Mouse (Mus musculus) telencephalon, adult 2 months (tissue): ENCODE measurements around the gene Nhlh1.

Experiments used
- DNase-seq: peaks from one replicate; pipeline ENCODE4 v3.0.0-alpha.2; 2011; ENCODE audit warnings: low read depth, low spot score

Nhlh1 gene

DNA sequence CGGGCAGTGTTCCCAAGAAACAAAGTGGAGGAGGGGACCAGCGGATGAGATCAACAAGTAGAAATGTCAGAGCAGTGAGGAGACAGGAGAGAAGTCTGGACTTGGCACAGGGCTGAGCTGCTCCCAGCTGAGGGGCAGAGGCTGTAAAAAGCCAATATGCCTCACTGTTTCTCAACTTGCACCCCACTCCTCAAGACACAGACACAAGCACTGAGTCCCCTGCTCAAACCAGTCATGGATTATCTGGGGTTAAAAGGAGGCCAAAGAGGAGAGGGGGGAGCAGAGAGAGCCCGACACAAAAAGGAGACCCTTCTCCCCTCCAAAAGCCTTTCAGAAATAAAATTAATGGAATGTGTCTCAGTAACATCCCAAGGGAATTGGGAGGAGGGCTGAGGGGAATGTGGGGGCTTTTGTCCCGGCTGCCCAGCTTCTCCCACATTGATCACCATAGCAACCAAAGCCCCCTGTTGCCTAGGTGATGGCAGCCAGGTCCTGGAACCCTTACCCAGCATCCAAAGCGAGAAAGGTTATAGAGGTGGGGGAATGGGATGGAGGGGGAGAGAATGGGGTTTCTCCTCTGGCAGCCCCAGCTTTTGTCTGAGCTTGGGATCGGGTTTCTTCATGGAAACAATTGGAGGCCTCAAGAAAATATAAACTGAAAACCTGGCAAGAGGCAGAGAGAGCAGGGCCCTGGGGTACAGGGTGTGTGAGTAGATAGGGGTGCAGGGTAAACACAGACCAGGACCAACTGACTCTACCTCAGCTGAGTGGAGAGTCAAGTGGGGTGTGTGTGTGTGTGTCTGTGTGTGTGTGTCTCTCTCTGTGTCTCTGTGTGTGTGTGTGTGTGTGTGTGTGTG lies 40.5 kb downstream of the Nhlh1 start:
- no peak for DNase-seq

DNA sequence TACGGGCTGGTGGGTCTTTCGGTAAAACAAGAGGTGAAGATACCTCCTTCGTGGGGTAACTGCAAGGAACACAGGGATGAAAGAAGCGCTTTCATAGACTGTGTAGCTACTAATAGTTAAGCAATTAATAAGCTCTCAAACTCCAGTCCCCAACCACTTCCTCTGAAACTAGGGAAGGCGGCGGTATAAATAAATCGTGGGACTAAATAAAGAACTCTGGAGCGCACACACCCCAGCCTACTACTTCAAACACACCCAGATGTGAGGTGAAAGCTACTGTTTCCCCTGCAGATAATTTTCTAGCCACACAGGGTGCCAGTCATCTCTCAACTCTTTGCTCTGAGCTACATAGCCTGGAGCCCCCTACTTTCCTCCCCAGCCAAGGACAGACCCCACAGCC lies 41.3 kb downstream of the Nhlh1 start:
- DNase-seq = peak; percentile 48

DNA sequence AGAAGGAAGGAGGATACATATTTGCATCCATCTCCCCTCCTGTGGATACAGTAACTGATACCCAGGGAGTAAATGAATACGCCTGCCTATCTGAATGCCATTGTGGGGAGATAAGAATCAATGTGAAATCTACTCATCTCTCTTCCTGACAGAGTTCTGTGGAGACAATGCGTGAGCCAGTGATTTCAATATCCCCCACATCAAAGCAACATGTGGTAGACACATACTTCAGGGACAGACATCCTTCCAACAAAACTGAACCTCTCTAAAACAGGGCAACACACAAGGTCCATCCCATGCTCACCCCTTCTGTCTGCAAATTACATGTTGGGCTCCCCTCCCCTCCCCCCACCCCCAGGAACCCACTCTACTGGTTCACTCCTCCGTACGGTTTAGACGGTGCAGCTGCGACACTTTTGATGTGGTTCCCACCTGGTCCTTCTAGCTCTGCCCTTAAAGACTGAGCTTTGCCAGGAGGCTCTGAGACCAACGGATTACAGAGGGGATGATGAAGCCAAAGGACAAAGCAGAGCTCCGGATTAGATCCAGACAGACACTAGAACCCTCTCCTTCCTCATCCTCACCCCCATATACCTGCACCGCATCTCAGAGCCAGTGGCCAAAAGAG lies 41.9 kb downstream of the Nhlh1 start:
- DNase-seq = no peak

DNA sequence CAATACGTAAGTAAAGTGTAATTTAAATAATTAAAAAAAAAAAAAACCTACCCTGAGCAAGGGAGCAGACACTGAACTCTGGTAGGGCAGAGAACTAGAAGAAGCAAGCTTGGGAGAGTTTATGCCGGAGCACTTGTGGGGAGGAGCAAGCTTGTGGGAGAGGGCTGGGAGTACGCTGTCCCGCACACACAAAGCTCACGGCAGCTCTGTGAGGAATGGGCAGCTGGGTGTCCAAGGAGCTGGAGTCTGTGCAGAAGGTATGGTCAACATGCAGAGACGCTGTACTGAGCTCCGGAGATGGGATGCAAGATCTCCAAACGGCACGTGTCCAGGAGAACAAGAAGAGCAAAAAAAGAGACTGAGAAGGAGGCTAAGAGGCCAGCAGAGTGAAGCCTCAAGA lies 42.6 kb downstream of the Nhlh1 start:
- no peak for DNase-seq

DNA sequence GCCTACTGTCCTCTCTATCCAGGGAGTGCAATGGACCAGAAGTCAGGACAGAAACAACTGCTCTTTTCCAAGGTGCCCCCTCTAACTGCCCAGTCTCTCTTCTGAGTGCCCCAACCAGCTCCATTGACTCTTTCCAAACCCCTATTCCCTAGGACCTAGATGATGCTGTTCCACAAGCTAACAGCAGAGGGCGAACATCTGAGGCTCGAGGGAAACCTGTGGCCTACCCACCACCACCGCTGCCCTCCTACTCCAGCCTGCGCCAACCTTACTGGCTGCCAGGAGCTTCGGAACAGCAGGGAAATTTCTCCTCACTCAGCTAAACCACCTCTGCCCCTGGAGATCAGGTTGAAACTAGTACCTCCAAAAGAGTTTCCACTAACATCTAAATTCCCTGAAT lies 45.3 kb downstream of the Nhlh1 start:
- DNase-seq = peak; percentile 28

DNA sequence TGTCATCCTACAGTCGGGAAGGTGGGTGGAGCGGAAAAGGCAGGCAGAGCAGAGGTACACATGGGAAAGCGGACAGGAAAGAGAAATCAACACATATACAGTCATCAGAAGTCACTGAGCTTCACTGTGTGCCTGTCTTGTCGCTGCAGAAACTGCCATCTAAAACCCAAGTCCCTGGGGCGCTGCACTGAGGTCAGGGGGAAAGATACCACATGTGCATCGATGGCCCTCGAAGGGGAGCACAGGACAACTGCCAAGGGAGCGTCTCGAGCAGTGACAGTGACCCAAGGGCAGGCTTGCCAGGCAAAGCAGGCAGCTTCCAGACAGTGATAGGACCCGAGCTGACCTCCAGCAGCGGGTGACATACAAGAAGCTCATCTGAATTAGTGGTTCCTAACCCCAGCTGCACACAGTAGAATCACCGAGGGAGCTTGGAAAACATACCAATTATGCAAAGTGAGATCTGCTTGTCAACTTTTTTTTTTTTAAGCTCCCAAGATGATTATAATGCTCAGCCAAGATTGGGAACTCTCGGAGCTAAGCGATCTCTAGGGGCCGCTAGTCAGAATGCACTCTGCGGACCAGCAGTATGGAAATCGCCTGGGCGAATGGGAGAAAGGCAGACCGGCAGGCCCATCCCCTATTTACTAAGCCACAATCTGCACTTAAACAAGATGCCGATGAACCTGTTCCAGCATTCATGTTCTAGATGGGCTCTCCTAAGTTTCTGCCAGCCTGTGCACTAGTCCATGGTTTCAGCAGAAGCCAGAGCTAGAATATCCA lies 47.1 kb downstream of the Nhlh1 start:
- DNase-seq = no peak

DNA sequence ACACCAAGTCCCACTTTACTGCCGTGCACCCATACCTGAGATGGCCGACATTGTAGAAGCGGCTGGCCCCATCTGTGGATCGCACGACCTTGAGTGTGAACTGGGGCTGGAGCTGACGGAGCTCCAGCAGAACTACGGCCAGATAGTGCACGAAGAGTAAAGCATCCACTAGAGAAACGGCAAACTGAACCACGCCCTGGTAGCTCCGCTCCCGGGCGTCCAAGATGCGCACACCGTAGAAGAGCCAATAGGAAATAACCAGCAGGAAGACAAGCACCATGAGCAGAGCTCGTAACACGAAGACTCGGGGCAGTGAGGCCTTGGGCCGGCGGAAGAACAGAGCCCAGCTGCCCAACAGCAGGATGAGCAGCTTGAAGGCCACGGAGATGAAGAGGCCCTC lies 48.0 kb downstream of the Nhlh1 start:
- no peak for DNase-seq

DNA sequence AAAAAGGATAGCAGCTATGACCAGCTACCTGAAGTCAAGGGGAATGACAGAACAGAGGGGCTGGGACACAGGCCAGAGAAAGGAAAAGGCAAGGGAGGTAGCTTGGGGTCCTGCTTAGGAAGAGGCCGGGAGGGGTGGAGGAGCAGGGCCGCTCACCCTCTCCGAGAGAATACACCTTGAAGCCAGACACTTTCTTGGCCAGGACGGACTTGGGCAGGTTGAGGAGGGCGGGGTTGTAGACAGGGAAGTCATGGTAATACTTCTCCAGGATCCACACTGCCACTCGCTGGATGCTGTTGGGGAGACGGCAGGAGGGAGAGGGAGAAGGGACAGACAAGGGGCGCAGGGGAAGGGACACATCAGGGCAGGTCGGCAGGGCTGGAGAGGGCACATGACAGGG lies 49.0 kb downstream of the Nhlh1 start:
- DNase-seq = no peak

DNA sequence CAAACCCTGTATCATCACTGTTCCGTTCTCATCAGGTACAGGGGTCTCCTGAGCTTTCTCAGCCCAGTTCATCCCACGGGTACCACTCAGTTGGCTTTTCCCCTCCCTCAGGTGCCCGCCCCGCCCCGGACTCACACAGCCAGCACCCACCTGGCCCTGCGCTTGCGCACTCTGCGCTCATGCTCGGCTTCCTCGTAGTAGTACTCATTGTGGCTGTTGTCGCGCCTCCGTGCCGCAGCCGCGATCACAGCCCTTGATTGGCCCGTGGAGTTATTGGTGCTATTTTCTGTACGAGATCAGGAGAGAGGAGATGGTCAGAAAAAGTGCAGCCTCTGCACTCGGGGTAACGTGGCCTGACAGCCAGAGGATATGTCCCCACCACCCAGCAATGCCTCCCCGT lies 49.6 kb downstream of the Nhlh1 start:
- no peak for DNase-seq
